Mouse (Mus musculus) C2C12 (cell line): ENCODE results near the gene Skil. TPM values are rescaled to one million over a fixed set of nuclear protein-coding genes. Genes with fewer than 3 reads are reported as not detected.

Experiments used
- H3K27me3 ChIP-seq: one replicate; pipeline ENCODE4 v1.6.1; 2011; ENCODE audit not compliant: control insufficient read depth, insufficient read depth, insufficient read length
- H3K36me3 ChIP-seq: one replicate; pipeline ENCODE4 v1.6.1; 2011; ENCODE audit not compliant: control insufficient read depth, insufficient read depth
- H3K4me3 ChIP-seq: one replicate; pipeline ENCODE4 v1.5.1; 2011; ENCODE audit warnings: mild to moderate bottlenecking, control low read depth; ENCODE audit not compliant: poor library complexity, insufficient read depth, severe bottlenecking
- H3K79me2 ChIP-seq: one replicate; pipeline ENCODE4 v1.6.1; 2011; ENCODE audit not compliant: control insufficient read depth, insufficient read depth
- H3K79me3 ChIP-seq: one replicate; pipeline ENCODE4 v1.6.1; 2011; ENCODE audit warnings: low read depth, control low read depth
- H3ac ChIP-seq: one replicate; pipeline ENCODE3; 2011; ENCODE audit warnings: low read depth; ENCODE audit not compliant: control insufficient read depth, insufficient read length
- CEBPB ChIP-seq: IDR thresholded peaks from one replicate; pipeline ENCODE4 v1.6.1; 2011; ENCODE audit warnings: low read depth, mild to moderate bottlenecking, control low read depth, moderate library complexity
- CTCF ChIP-seq: IDR thresholded peaks from one replicate; pipeline ENCODE4 v1.5.1; 2011; ENCODE audit not compliant: control insufficient read depth, insufficient read depth, insufficient read length
- FOSL1 ChIP-seq: IDR thresholded peaks from one replicate; pipeline ENCODE4 v1.8.0; 2011; ENCODE audit warnings: mild to moderate bottlenecking, low read length; ENCODE audit not compliant: poor library complexity, insufficient read depth, severe bottlenecking
- MAX ChIP-seq: IDR thresholded peaks from one replicate; pipeline ENCODE4 v1.6.1; 2011; ENCODE audit warnings: mild to moderate bottlenecking, control low read depth
- MYOD1 ChIP-seq: IDR thresholded peaks from one replicate; pipeline ENCODE4 v1.6.1; 2011; ENCODE audit warnings: low read depth; ENCODE audit not compliant: control insufficient read depth, insufficient read length
- MYOG ChIP-seq: IDR thresholded peaks from one replicate; pipeline ENCODE4 v1.6.1; 2011; ENCODE audit not compliant: control insufficient read depth, insufficient read length; ENCODE audit errors: extremely low read depth
- USF1 ChIP-seq: IDR thresholded peaks from one replicate; pipeline ENCODE4 v1.6.1; 2011; ENCODE audit warnings: low read depth, mild to moderate bottlenecking, control low read depth, moderate library complexity
- polyA plus RNA-seq: library from polyadenylated mRNA; unstranded; fragments of >200 nt; fragmentation: generic; extraction: Trizol; gene quantifications from one replicate; pipeline ENCODE4 v1.2.1, GENCODE M21; 2012; ENCODE audit warnings: missing spikeins

The Skil gene
- polyA plus RNA-seq, 1 experiment, result 15.0 TPM

- peaks cover 37% of the 10 kb centered on the region for H3K36me3 ChIP-seq
- H3K79me2 ChIP-seq, result peaks cover 100% of the 10 kb centered on the region
- TF ChIP-seq CEBPB (no peak), CTCF (no peak), MYOD1 (no peak), MAX (no peak), USF1 (no peak), FOSL1 (no peak), MYOG (no peak)
- H3K4me3 ChIP-seq, result no peak overlapping the region
- no peaks in the 10 kb centered on the region for H3K27me3 ChIP-seq
- H3K79me3 ChIP-seq, result peaks cover 98% of the 10 kb centered on the region
- H3ac ChIP-seq, result no peak overlapping the region
These were observed 10.1 kb downstream of the Skil start for GRCm38 (mm10) chr3:31104936-31105335.

DNA sequence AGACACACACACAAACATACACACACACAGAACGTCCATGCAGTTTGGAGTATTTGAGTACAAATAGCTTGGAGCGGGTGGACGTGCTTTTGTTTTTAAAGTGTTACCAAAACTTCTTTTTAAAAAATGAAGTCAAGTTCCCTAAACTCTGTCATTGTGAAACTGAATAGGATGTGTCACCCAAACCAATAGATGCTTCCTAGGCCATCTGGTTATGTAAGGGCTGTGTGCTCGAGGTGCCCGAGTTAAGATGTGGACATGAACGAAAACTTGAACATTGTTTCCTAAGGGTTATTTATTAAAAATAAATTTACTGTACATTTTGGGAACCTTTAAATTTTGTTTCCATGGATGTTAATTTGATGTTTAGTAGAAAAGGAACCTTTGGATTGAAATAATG lies 11.7 kb downstream of the Skil start:
- TF ChIP-seq USF1 (no peak), CEBPB (no peak), MYOD1 (no peak), CTCF (no peak), MYOG (no peak), FOSL1 (no peak), MAX (no peak)
- Histone ChIP-seq H3K36me3 (peaks cover 30% of the 10 kb centered on the region), H3K79me2 (peaks cover 100% of the 10 kb centered on the region), H3ac (no peak overlapping the region), H3K4me3 (no peak overlapping the region), H3K79me3 (peaks cover 98% of the 10 kb centered on the region), H3K27me3 (no peaks in the 10 kb centered on the region)

GRCm38 (mm10) chr3:31107674-31108073 lies 12.8 kb downstream of the Skil start:
- Histone ChIP-seq H3ac (no peak overlapping the region), H3K27me3 (no peaks in the 10 kb centered on the region), H3K79me3 (peaks cover 97% of the 10 kb centered on the region), H3K79me2 (peaks cover 100% of the 10 kb centered on the region), H3K4me3 (no peak overlapping the region), H3K36me3 (peaks cover 35% of the 10 kb centered on the region)
- TF ChIP-seq FOSL1, result no peak
- no peak for TF ChIP-seq CTCF
- TF ChIP-seq MAX, result no peak
- no peak for TF ChIP-seq MYOD1
- TF ChIP-seq MYOG, result no peak
- no peak for TF ChIP-seq CEBPB
- TF ChIP-seq USF1, result no peak

- Histone ChIP-seq H3K27me3 (no peaks in the 10 kb centered on the region), H3ac (no peak overlapping the region), H3K36me3 (peaks cover 36% of the 10 kb centered on the region), H3K79me3 (peaks cover 96% of the 10 kb centered on the region), H3K79me2 (peaks cover 100% of the 10 kb centered on the region), H3K4me3 (no peak overlapping the region)
- TF ChIP-seq USF1 (no peak), MYOD1 (no peak), CEBPB (no peak), FOSL1 (no peak), MAX (no peak), MYOG (no peak), CTCF (no peak)
These were observed 14.2 kb downstream of the Skil start for GRCm38 (mm10) chr3:31109108-31109507.

GRCm38 (mm10) chr3:31123098-31123497 lies 28.2 kb downstream of the Skil start:
- TF ChIP-seq CTCF (no peak), FOSL1 (no peak), MAX (no peak), MYOD1 (no peak), USF1 (no peak), MYOG (no peak), CEBPB (no peak)
- Histone ChIP-seq H3K36me3 (peaks cover 56% of the 10 kb centered on the region), H3K27me3 (no peaks in the 10 kb centered on the region), H3K4me3 (no peak overlapping the region), H3ac (no peak overlapping the region), H3K79me3 (peaks cover 14% of the 10 kb centered on the region), H3K79me2 (peaks cover 17% of the 10 kb centered on the region)

DNA sequence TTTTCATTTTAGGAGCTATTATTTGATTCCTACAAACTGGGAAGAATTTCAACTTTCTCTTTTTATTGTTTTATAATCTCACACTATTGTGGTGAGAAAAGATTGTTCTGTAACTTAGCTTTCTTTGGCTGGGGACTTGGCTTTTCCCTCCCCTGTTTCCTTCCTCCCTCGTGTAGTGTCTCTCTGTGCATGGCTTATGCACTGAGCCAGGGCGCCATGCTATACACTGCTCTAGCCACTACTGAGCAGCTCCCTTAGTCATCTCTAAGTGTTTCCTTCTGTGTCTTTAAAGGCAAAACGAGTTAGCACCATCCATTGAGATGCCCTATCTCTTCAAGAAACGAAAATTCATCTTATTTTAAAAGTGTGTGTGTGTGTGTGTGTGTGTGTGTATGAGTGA lies 31.4 kb downstream of the Skil start:
- TF ChIP-seq CTCF, result no peak
- no peak for TF ChIP-seq MYOG
- no peak for TF ChIP-seq FOSL1
- no peak for TF ChIP-seq MYOD1
- no peak for TF ChIP-seq MAX
- Histone ChIP-seq H3K27me3 (no peaks in the 10 kb centered on the region), H3ac (no peak overlapping the region)

More for the DNA sequence above, 31.4 kb downstream of the Skil start:
- H3K4me3 ChIP-seq, result no peak overlapping the region
- peaks cover 2% of the 10 kb centered on the region for H3K79me3 ChIP-seq
- peaks cover 24% of the 10 kb centered on the region for H3K36me3 ChIP-seq
- H3K79me2 ChIP-seq, result peaks cover 2% of the 10 kb centered on the region
